Mouse (Mus musculus) ES-E14 (cell line): ENCODE data around the gene Fam171a1. TPM values are rescaled to one million over a fixed set of nuclear protein-coding genes. Genes with fewer than 3 reads are reported as not detected.

ENCODE experiments used
- DNase-seq: peaks from one replicate; pipeline ENCODE4 v3.0.0-alpha.2; 2013; ENCODE audit warnings: low read depth, low spot score
- H3K27ac ChIP-seq: 2 replicates; pipeline ENCODE4 v1.5.1; 2012; ENCODE audit warnings: low read depth, mild to moderate bottlenecking, low read length, moderate library complexity, mixed read lengths; ENCODE audit not compliant: poor library complexity, insufficient read depth, severe bottlenecking
- H3K36me3 ChIP-seq: 2 replicates; pipeline ENCODE4 v1.6.1; 2012; ENCODE audit warnings: mild to moderate bottlenecking, low read length, moderate library complexity, mixed read lengths; ENCODE audit not compliant: control insufficient read depth, poor library complexity, insufficient read depth, severe bottlenecking
- H3K4me1 ChIP-seq, 2 experiments: fragments of 150-350 bp in 1 of 2; sonication (generic) in 1 of 2; 2 replicates each; pipeline ENCODE4 v1.6.1; 2012; ENCODE audit warnings: low read length in 2 of 2, mild to moderate bottlenecking in 1 of 2, mixed read lengths in 1 of 2; ENCODE audit not compliant: control insufficient read depth in 2 of 2, insufficient read depth in 2 of 2, poor library complexity in 1 of 2
- H3K4me3 ChIP-seq, 2 experiments: fragments of 150-350 bp in 1 of 2; sonication (generic) in 1 of 2; 2 replicates each; pipeline ENCODE4 v1.5.1; 2012; ENCODE audit warnings: low read length in 2 of 2, low read depth in 1 of 2, mild to moderate bottlenecking in 1 of 2, mixed read lengths in 1 of 2; ENCODE audit not compliant: insufficient read depth in 1 of 2, poor library complexity in 1 of 2, severe bottlenecking in 1 of 2
- H3K9ac ChIP-seq: 2 replicates; pipeline ENCODE4 v1.6.1; 2012; ENCODE audit warnings: low read depth, mild to moderate bottlenecking, low read length, mixed read lengths; ENCODE audit not compliant: poor library complexity, insufficient read depth, severe bottlenecking
- H3K9me3 ChIP-seq: fragments of 150-350 bp; sonication (generic); 2 replicates; pipeline ENCODE4 v1.6.1; 2012; ENCODE audit warnings: low read depth, mild to moderate bottlenecking, low read length; ENCODE audit not compliant: control insufficient read depth, insufficient read depth
- CHD2 ChIP-seq: IDR thresholded peaks from 2 replicates; pipeline ENCODE4 v1.6.1; 2014; ENCODE audit warnings: mild to moderate bottlenecking, low read depth, low read length, inconsistent platforms
- HCFC1 ChIP-seq: IDR thresholded peaks from 2 replicates; pipeline ENCODE4 v1.6.1; 2012; ENCODE audit warnings: low read length, inconsistent platforms, borderline replicate concordance; ENCODE audit not compliant: insufficient read depth
- MAFK ChIP-seq: IDR thresholded peaks from 2 replicates; pipeline ENCODE4 v1.6.1; 2014; ENCODE audit warnings: mild to moderate bottlenecking, low read depth, low read length, inconsistent platforms; ENCODE audit not compliant: insufficient read depth
- ZC3H11A ChIP-seq: IDR thresholded peaks from 2 replicates; pipeline ENCODE4 v1.6.1; 2012; ENCODE audit warnings: low read depth, mild to moderate bottlenecking, inconsistent platforms, low read length, borderline replicate concordance
- ZNF384 ChIP-seq: IDR thresholded peaks from 2 replicates; pipeline ENCODE4 v1.6.1; 2012; ENCODE audit warnings: low read depth, low read length, inconsistent platforms
- in situ Hi-C, 2 experiments: fragments of 600-800 bp; cut with MboI; formaldehyde crosslinking; loops; one replicate each; pipeline ENCODE4 v1.15.1; 2025; ENCODE audit warnings: low sequenced_read_pairs in 2 of 2, inconsistent platforms in 1 of 2; ENCODE audit not compliant: unreplicated experiment in 2 of 2
- total RNA-seq: library from RNA; depleted of rRNA; stranded (reverse); fragments of 300-350 nt; gene quantifications from 2 replicates; pipeline ENCODE4 v1.2.3, GENCODE M21; 2012

Fam171a1 gene
- total RNA-seq, 1 experiment, result 8.1 TPM

- Histone ChIP-seq H3K9ac (no peak overlapping the region; the same call in 1 of the 2 replicates), H3K36me3 (no peaks in the 10 kb centered on the region), H3K27ac (no peak overlapping the region), H3K4me1 (no peaks in the 10 kb centered on the region), H3K4me3 (peak overlapping the region; percentile 12 to 33; a peak in 2 of 4 replicates), H3K9me3 (no peaks in the 10 kb centered on the region)
- in situ Hi-C loops, result no loop called here
- DNase-seq, result peak; percentile 45
- TF ChIP-seq CHD2, result no peak
Observed at GRCm38 (mm10) chr2:3228475-3228874, 114.5 kb downstream of the Fam171a1 start.

- H3K4me3 ChIP-seq, result no peak overlapping the region
- peak; percentile 46 for DNase-seq
- TF ChIP-seq ZC3H11A, result no peak
- no peak for TF ChIP-seq MAFK
- TF ChIP-seq ZNF384, result no peak
- TF ChIP-seq HCFC1, result no peak
- no peak overlapping the region for H3K27ac ChIP-seq
- H3K4me1 ChIP-seq, result no peaks in the 10 kb centered on the region
- no peaks in the 10 kb centered on the region for H3K9me3 ChIP-seq
- H3K9ac ChIP-seq, result no peak overlapping the region
- in situ Hi-C loops, result no loop called here
- no peaks in the 10 kb centered on the region for H3K36me3 ChIP-seq
Observed at GRCm38 (mm10) chr2:3229060-3229459, 115.0 kb downstream of the Fam171a1 start.

- TF ChIP-seq ZC3H11A, result no peak
- no peak for TF ChIP-seq CHD2
- TF ChIP-seq ZNF384, result no peak
- TF ChIP-seq MAFK, result no peak
- no peak for TF ChIP-seq HCFC1
- Histone ChIP-seq H3K4me1 (no peaks in the 10 kb centered on the region), H3K36me3 (no peaks in the 10 kb centered on the region), H3K27ac (no peak overlapping the region), H3K4me3 (no peak overlapping the region), H3K9ac (no peak overlapping the region), H3K9me3 (no peaks in the 10 kb centered on the region)
- in situ Hi-C loops, result no loop called here
- no peak for DNase-seq
Observed at GRCm38 (mm10) chr2:3239255-3239654, 125.2 kb downstream of the Fam171a1 start.

GRCm38 (mm10) chr2:3244251-3244650 is 130.2 kb downstream of the Fam171a1 start:
- TF ChIP-seq ZC3H11A (no peak), HCFC1 (no peak), MAFK (no peak), CHD2 (no peak), ZNF384 (no peak)
- Histone ChIP-seq H3K27ac (no peak overlapping the region), H3K4me1 (no peaks in the 10 kb centered on the region; a peak in 3 of 4 replicates), H3K4me3 (no peak overlapping the region), H3K9me3 (no peaks in the 10 kb centered on the region), H3K36me3 (no peaks in the 10 kb centered on the region), H3K9ac (no peak overlapping the region)
- in situ Hi-C loops, result no loop called here
- DNase-seq, result no peak

GRCm38 (mm10) chr2:3251309-3251708 is 137.3 kb downstream of the Fam171a1 start:
- H3K4me3 ChIP-seq, result no peak overlapping the region
- H3K9ac ChIP-seq, result no peak overlapping the region
- no peak overlapping the region for H3K27ac ChIP-seq
- in situ Hi-C loops, result no loop called here
- H3K9me3 ChIP-seq, result no peaks in the 10 kb centered on the region
- no peak for TF ChIP-seq ZC3H11A
- TF ChIP-seq ZNF384, result no peak
- TF ChIP-seq MAFK, result no peak
- TF ChIP-seq CHD2, result no peak
- no peak for TF ChIP-seq HCFC1
- no peaks in the 10 kb centered on the region for H3K36me3 ChIP-seq
- no peaks in the 10 kb centered on the region; a peak in 3 of 4 replicates for H3K4me1 ChIP-seq
- DNase-seq, result no peak
